Mouse (Mus musculus): Measurements from ENCODE around the gene March6. TPM values are rescaled to one million over a fixed set of nuclear protein-coding genes. Genes with fewer than 3 reads are reported as not detected.

The March6 gene
- 77.5 and 81.1 TPM in 2 replicates for polyA plus RNA-seq (2015; fragmentation: Nextera tagmentation; extraction: Ambion mirVana)

DNA sequence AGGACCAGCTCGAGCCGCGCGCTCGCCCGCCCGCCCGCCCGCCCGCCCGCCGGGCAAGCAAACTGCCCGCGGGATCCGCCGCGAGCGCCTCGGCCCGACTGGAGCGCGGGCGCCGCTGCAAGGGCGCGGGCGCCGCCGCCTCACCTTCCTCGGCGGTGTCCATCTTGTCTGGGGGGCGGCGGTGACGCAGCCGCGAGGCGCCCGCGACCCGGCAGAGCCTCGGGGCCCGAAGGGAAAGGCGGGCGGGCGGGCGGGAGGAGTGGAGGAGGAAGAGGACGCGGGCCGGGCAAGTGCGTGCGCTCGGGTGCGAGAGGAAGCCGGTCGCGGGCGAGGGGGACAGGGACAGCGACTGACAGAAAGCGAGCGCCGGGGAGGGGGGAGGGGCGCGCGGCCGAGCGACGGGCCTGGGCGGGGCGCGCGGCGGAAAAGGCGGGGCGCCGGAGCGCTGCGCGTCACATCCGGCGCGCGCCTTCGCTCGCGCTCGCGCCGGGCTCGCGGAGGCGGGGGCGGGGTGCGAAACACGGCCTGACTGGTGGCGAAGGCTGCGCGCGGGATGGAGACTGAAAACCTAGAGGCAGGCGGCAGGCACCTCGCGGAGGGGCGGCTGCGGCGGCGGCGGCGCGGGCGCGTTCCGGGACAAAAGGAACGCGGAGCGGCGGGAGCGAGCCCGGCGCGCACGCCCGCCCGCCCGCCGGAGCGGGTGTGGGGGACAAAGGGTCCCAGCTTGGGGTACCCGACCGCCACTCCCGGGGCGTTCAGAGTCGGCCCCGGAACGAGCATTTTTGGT lies at the start of gene March6:
Gene March6 (minus strand): TSS at position 395 of the 787 bp plus-strand sequence.
- H3K9ac ChIP-seq (replicated peaks), result peak within 1 kb of the TSS; percentile 86
- peak within 1 kb of the TSS; percentile 82 for H3K4me3 ChIP-seq
- H3K27me3 ChIP-seq, result no peaks in the 10 kb centered on the region
- peaks cover 4% of the 10 kb centered on the region; the same call in 1 of the 2 replicates for H3K36me3 ChIP-seq
- under 1% methylated on average over 94 of the region's 132 CpGs for WGBS
- H3K4me2 ChIP-seq (replicated peaks), result peak within 1 kb of the TSS; percentile 62
- H3K4me1 ChIP-seq, result peaks cover 26% of the 10 kb centered on the region
- peak; percentile 96 for ATAC-seq (replicated peaks)
- no peaks in the 10 kb centered on the region for H3K9me3 ChIP-seq
- H3K27ac ChIP-seq (replicated peaks), result peak within 1 kb of the TSS; percentile 99

DNA sequence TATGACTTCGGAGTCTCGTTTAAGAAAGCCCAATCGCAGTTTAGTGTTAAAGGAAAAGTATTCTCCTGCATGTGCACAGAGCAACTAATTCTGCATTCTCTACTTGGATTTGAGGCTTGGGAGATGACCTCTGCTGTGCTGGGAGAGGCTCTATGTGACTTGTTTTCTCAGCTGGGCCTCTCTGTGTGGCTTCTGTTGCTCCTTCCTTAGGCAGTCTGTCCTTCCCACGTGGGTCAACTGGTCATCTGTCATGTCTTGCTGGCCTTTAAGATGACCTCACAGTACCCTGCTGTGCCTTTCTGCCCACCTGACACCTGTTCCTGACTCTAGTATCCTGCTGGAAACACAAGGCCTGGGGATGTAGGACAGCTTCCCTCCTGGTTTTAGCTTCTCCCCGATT lies 45.2 kb upstream of the March6 start:
- Histone ChIP-seq H3K9me3 (no peaks in the 10 kb centered on the region), H3K36me3 (no peaks in the 10 kb centered on the region), H3K4me2 (replicated peaks) (no peak overlapping the region), H3K9ac (replicated peaks) (no peak overlapping the region), H3K4me3 (no peak overlapping the region), H3K27me3 (no peaks in the 10 kb centered on the region), H3K4me1 (no peaks in the 10 kb centered on the region), H3K27ac (replicated peaks) (no peak overlapping the region)
- WGBS, result 84% methylated on average over 5 of the region's 5 CpGs
- no peak for ATAC-seq (replicated peaks)

GRCm38 (mm10) chr15:31573692-31574091 lies 42.8 kb upstream of the March6 start:
- Histone ChIP-seq H3K9ac (replicated peaks) (no peak overlapping the region), H3K27me3 (no peaks in the 10 kb centered on the region), H3K4me3 (no peak overlapping the region), H3K9me3 (no peaks in the 10 kb centered on the region), H3K27ac (replicated peaks) (no peak overlapping the region), H3K36me3 (no peaks in the 10 kb centered on the region), H3K4me1 (no peaks in the 10 kb centered on the region), H3K4me2 (replicated peaks) (no peak overlapping the region)
- no peak for ATAC-seq (replicated peaks)

- WGBS, result 75% methylated on average over 4 of the region's 4 CpGs
- no peaks in the 10 kb centered on the region for H3K9me3 ChIP-seq
- no peaks in the 10 kb centered on the region for H3K4me1 ChIP-seq
- no peaks in the 10 kb centered on the region for H3K27me3 ChIP-seq
- ATAC-seq (replicated peaks), result no peak
- no peak overlapping the region for H3K9ac ChIP-seq (replicated peaks)
- no peak overlapping the region for H3K4me3 ChIP-seq
- no peak overlapping the region for H3K4me2 ChIP-seq (replicated peaks)
- no peaks in the 10 kb centered on the region for H3K36me3 ChIP-seq
- no peak overlapping the region for H3K27ac ChIP-seq (replicated peaks)
Measured at GRCm38 (mm10) chr15:31573287-31573686, 42.4 kb upstream of the March6 start.

GRCm38 (mm10) chr15:31571906-31572722 lies 41.3 kb upstream of the March6 start:
- no peak overlapping the region for H3K4me3 ChIP-seq
- 84% methylated on average over 16 of the region's 16 CpGs for WGBS
- H3K27me3 ChIP-seq, result no peaks in the 10 kb centered on the region
- no peak for ATAC-seq (replicated peaks)
- H3K36me3 ChIP-seq, result no peaks in the 10 kb centered on the region
- no peak overlapping the region for H3K9ac ChIP-seq (replicated peaks)
- no peak overlapping the region for H3K27ac ChIP-seq (replicated peaks)
- H3K9me3 ChIP-seq, result no peaks in the 10 kb centered on the region
- H3K4me1 ChIP-seq, result no peaks in the 10 kb centered on the region
- no peak overlapping the region for H3K4me2 ChIP-seq (replicated peaks)

GRCm38 (mm10) chr15:31570959-31571358 lies 40.1 kb upstream of the March6 start:
- Histone ChIP-seq H3K27ac (replicated peaks) (no peak overlapping the region), H3K4me3 (no peak overlapping the region), H3K4me1 (no peaks in the 10 kb centered on the region), H3K36me3 (no peaks in the 10 kb centered on the region), H3K27me3 (no peaks in the 10 kb centered on the region), H3K9me3 (no peaks in the 10 kb centered on the region), H3K9ac (replicated peaks) (no peak overlapping the region), H3K4me2 (replicated peaks) (no peak overlapping the region)
- 91% methylated on average over 8 of the region's 8 CpGs for WGBS
- ATAC-seq (replicated peaks), result no peak

GRCm38 (mm10) chr15:31569325-31570022 lies 38.6 kb upstream of the March6 start:
- Histone ChIP-seq H3K4me3 (no peak overlapping the region), H3K27me3 (no peaks in the 10 kb centered on the region), H3K4me1 (no peaks in the 10 kb centered on the region), H3K9me3 (no peaks in the 10 kb centered on the region), H3K36me3 (no peaks in the 10 kb centered on the region), H3K27ac (replicated peaks) (no peak overlapping the region), H3K9ac (replicated peaks) (no peak overlapping the region), H3K4me2 (replicated peaks) (no peak overlapping the region)
- ATAC-seq (replicated peaks), result no peak
- WGBS, result 57% methylated on average over 9 of the region's 9 CpGs

DNA sequence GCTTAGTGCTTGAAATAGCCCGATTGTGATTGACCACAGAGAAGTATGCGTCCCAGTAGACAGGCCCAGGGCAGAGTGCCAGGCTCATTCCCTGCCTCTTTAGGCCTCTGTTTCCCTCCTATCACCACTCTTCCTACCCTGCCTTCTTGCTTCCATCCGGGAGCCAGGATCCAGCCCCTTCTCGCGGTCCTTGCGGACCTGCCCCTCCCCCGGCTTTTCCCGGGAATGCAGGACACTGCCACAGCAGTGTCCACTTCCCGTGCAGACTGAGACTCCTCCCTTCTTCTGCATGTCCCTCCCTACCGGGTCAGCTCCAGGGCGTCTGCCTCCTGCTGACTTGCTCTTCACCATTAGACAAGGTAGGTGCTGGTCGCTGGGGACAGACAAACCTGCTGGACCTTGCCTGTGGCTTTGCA lies 37.7 kb upstream of the March6 start:
- WGBS, result 30% methylated on average over 12 of the region's 12 CpGs
- Histone ChIP-seq H3K9ac (replicated peaks) (no peak overlapping the region), H3K27ac (replicated peaks) (no peak overlapping the region), H3K27me3 (no peaks in the 10 kb centered on the region), H3K36me3 (no peaks in the 10 kb centered on the region), H3K9me3 (no peaks in the 10 kb centered on the region), H3K4me3 (no peak overlapping the region), H3K4me2 (replicated peaks) (no peak overlapping the region), H3K4me1 (no peaks in the 10 kb centered on the region)
- no peak for ATAC-seq (replicated peaks)

GRCm38 (mm10) chr15:31567431-31567830 lies 36.6 kb upstream of the March6 start:
- no peaks in the 10 kb centered on the region for H3K36me3 ChIP-seq
- H3K9me3 ChIP-seq, result no peaks in the 10 kb centered on the region
- 72% methylated on average over 7 of the region's 7 CpGs for WGBS
- no peaks in the 10 kb centered on the region for H3K4me1 ChIP-seq
- H3K9ac ChIP-seq (replicated peaks), result no peak overlapping the region
- no peak for ATAC-seq (replicated peaks)
- no peak overlapping the region for H3K4me2 ChIP-seq (replicated peaks)
- H3K27me3 ChIP-seq, result no peaks in the 10 kb centered on the region
- H3K27ac ChIP-seq (replicated peaks), result no peak overlapping the region
- no peak overlapping the region for H3K4me3 ChIP-seq

DNA sequence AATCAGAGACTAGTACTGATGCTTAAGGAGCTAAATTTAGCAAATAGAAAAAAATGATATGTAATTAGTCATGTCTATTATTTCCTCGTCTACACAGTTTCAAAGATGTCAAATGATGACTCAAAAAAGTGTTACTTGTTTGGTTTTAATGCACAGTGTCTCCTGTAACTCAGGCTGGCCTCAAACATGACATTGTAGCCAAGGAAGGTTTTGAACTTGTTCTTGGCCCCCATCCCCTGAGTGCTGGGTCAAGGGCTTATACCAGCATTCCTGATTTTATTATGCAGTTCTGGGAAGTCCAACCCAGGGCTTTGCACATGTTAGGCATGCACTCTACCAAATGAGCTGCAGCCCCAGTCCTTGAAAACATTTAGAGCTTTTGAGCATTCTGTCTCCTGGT lies 34.9 kb upstream of the March6 start:
- Histone ChIP-seq H3K4me1 (no peaks in the 10 kb centered on the region), H3K9me3 (no peaks in the 10 kb centered on the region), H3K4me2 (replicated peaks) (no peak overlapping the region), H3K4me3 (no peak overlapping the region), H3K27me3 (no peaks in the 10 kb centered on the region), H3K27ac (replicated peaks) (no peak overlapping the region), H3K36me3 (no peaks in the 10 kb centered on the region), H3K9ac (replicated peaks) (no peak overlapping the region)
- 69% methylated on average over 1 of the region's 1 CpGs for WGBS
- ATAC-seq (replicated peaks), result no peak

GRCm38 (mm10) chr15:31565184-31565583 lies 34.3 kb upstream of the March6 start, which contains the start of gene Cmbl:
Gene Cmbl, plus strand, starts transcription at chr15:31565389.
- H3K36me3 ChIP-seq, result no peaks in the 10 kb centered on the region
- 74% methylated on average over 5 of the region's 5 CpGs for WGBS
- H3K27me3 ChIP-seq, result no peaks in the 10 kb centered on the region
- no peak within 1 kb of the TSS for H3K4me2 ChIP-seq (replicated peaks)
- no peak for ATAC-seq (replicated peaks)
- H3K4me1 ChIP-seq, result no peaks in the 10 kb centered on the region
- no peak within 1 kb of the TSS for H3K27ac ChIP-seq (replicated peaks)
- no peak within 1 kb of the TSS for H3K4me3 ChIP-seq
- H3K9ac ChIP-seq (replicated peaks), result no peak within 1 kb of the TSS
- H3K9me3 ChIP-seq, result no peaks in the 10 kb centered on the region
